Mouse (Mus musculus) heart, embryonic 16.5 days (tissue): ENCODE measurements around the gene Arhgap23. TPM values are rescaled to one million over a fixed set of nuclear protein-coding genes. Genes with fewer than 3 reads are reported as not detected.

Source experiments
- ATAC-seq: fragments of 200-750 bp; cut with Nextera tagmentation; replicated peaks from 2 replicates; pipeline ENCODE4 v1.8.0; 2017; ENCODE audit warnings: moderate number of reproducible peaks; ENCODE audit not compliant: insufficient read depth, low FRiP score; ENCODE audit errors: extremely low read depth
- H3K27ac ChIP-seq: fragments of 300-500 bp; sonication (generic); 2 replicates; pipeline ENCODE4 v1.5.1; 2014; ENCODE audit warnings: mild to moderate bottlenecking, low read length, control low read depth, moderate library complexity
- H3K27me3 ChIP-seq: fragments of 300-500 bp; sonication (generic); 2 replicates; pipeline ENCODE4 v1.6.1; 2014; ENCODE audit warnings: low read length, mixed read lengths; ENCODE audit not compliant: control insufficient read depth, insufficient read depth
- H3K36me3 ChIP-seq: fragments of 300-500 bp; sonication (generic); 2 replicates; pipeline ENCODE4 v1.6.1; 2014; ENCODE audit not compliant: control insufficient read depth, insufficient read depth
- H3K4me1 ChIP-seq: fragments of 300-500 bp; sonication (generic); 2 replicates; pipeline ENCODE4 v1.6.1; 2014; ENCODE audit warnings: low read length, mixed read lengths; ENCODE audit not compliant: control insufficient read depth, insufficient read depth
- H3K4me2 ChIP-seq: fragments of 300-500 bp; sonication (generic); 2 replicates; pipeline ENCODE4 v1.6.1; 2014; ENCODE audit warnings: low read depth, mild to moderate bottlenecking, control low read depth, low read length
- H3K4me3 ChIP-seq: fragments of 300-500 bp; sonication (generic); 2 replicates; pipeline ENCODE4 v1.5.1; 2014; ENCODE audit warnings: mild to moderate bottlenecking, control low read depth, low read length
- H3K9ac ChIP-seq: fragments of 300-500 bp; sonication (generic); 2 replicates; pipeline ENCODE4 v1.6.1; 2014; ENCODE audit warnings: low read length, control low read depth
- H3K9me3 ChIP-seq: fragments of 300-500 bp; sonication (generic); replicated peaks from 2 replicates; pipeline ENCODE4 v1.6.1; 2016; ENCODE audit warnings: low read length; ENCODE audit not compliant: control insufficient read depth
- WGBS: fragments of 180-500 bp; shearing (Covaris S2); extraction: QIAGEN DNeasy Blood & Tissue Kit; methylation state at CpG from one replicate; pipeline ENCODE4 v1.1.7; 2014; 5-methylcytosine and 5-hydroxymethylcytosine counted together
- polyA plus RNA-seq: library from polyadenylated mRNA; unstranded; fragments of >200 nt; fragmentation: Nextera tagmentation; extraction: Ambion mirVana; gene quantifications from 2 replicates; pipeline ENCODE4 v1.2.1, GENCODE M21; 2015

Arhgap23 gene
- polyA plus RNA-seq, 1 experiment from 2014 or later: 5.5 TPM

GRCm38 (mm10) chr11:97427794-97428725, 12.7 kb downstream of the Arhgap23 start:
- Histone ChIP-seq H3K36me3 (no peaks in the 10 kb centered on the region; the same call in 1 of the 2 replicates), H3K27me3 (no peaks in the 10 kb centered on the region), H3K9ac (peak overlapping the region; percentile 71), H3K4me2 (peak overlapping the region; percentile 81), H3K9me3 (no peaks in the 10 kb centered on the region), H3K4me1 (peaks cover 43% of the 10 kb centered on the region), H3K4me3 (peak overlapping the region; percentile 53), H3K27ac (peak overlapping the region; percentile 94)
- ATAC-seq: peak; percentile 86
- WGBS: 2% methylated on average over 32 of the region's 32 CpGs

GRCm38 (mm10) chr11:97428726-97429077, 13.4 kb downstream of the Arhgap23 start:
- peak overlapping the region; percentile 53 for H3K4me3 ChIP-seq
- H3K27ac ChIP-seq: peak overlapping the region; percentile 94
- ATAC-seq: 0 out of 2 replicates have a peak, but pooled peaks have one; percentile 7
- no peaks in the 10 kb centered on the region for H3K27me3 ChIP-seq
- peak overlapping the region; percentile 81 for H3K4me2 ChIP-seq
- no peaks in the 10 kb centered on the region for H3K9me3 ChIP-seq
- H3K4me1 ChIP-seq: peaks cover 46% of the 10 kb centered on the region
- H3K36me3 ChIP-seq: no peaks in the 10 kb centered on the region; the same call in 1 of the 2 replicates
- H3K9ac ChIP-seq: peak overlapping the region; percentile 48; the same call in 1 of the 2 replicates
- 19% methylated on average over 4 of the region's 4 CpGs for WGBS

GRCm38 (mm10) chr11:97429615-97430014, 14.3 kb downstream of the Arhgap23 start:
- peak; percentile 37; the same call in 1 of the 2 replicates for ATAC-seq
- no peak overlapping the region for H3K4me2 ChIP-seq
- 41% methylated on average over 8 of the region's 8 CpGs for WGBS
- H3K36me3 ChIP-seq: no peaks in the 10 kb centered on the region; the same call in 1 of the 2 replicates
- peaks cover 40% of the 10 kb centered on the region for H3K4me1 ChIP-seq
- peak overlapping the region; percentile 94 for H3K27ac ChIP-seq
- H3K9me3 ChIP-seq: no peaks in the 10 kb centered on the region
- peak overlapping the region; percentile 34; the same call in 1 of the 2 replicates for H3K9ac ChIP-seq
- no peak overlapping the region for H3K4me3 ChIP-seq
- H3K27me3 ChIP-seq: no peaks in the 10 kb centered on the region

GRCm38 (mm10) chr11:97432015-97432414, 16.7 kb downstream of the Arhgap23 start:
- Histone ChIP-seq H3K36me3 (no peaks in the 10 kb centered on the region), H3K9ac (no peak overlapping the region), H3K27ac (no peak overlapping the region), H3K4me2 (no peak overlapping the region), H3K4me1 (peaks cover 61% of the 10 kb centered on the region), H3K4me3 (no peak overlapping the region), H3K9me3 (no peaks in the 10 kb centered on the region), H3K27me3 (no peaks in the 10 kb centered on the region)
- 12% methylated on average over 3 of the region's 3 CpGs for WGBS
- no peak for ATAC-seq

- H3K36me3 ChIP-seq: no peaks in the 10 kb centered on the region
- H3K4me2 ChIP-seq: no peak overlapping the region
- H3K4me1 ChIP-seq: peaks cover 61% of the 10 kb centered on the region
- 47% methylated on average over 8 of the region's 8 CpGs for WGBS
- H3K9ac ChIP-seq: no peak overlapping the region
- H3K9me3 ChIP-seq: no peaks in the 10 kb centered on the region
- H3K27me3 ChIP-seq: no peaks in the 10 kb centered on the region
- no peak overlapping the region for H3K27ac ChIP-seq
- no peak overlapping the region for H3K4me3 ChIP-seq
- ATAC-seq: no peak
These were observed 17.7 kb downstream of the Arhgap23 start for GRCm38 (mm10) chr11:97432983-97433539.

GRCm38 (mm10) chr11:97434121-97434520, 18.8 kb downstream of the Arhgap23 start:
- Histone ChIP-seq H3K4me2 (no peak overlapping the region), H3K9ac (no peak overlapping the region), H3K4me1 (peaks cover 63% of the 10 kb centered on the region), H3K36me3 (no peaks in the 10 kb centered on the region), H3K27ac (no peak overlapping the region), H3K4me3 (no peak overlapping the region), H3K27me3 (no peaks in the 10 kb centered on the region), H3K9me3 (no peaks in the 10 kb centered on the region)
- ATAC-seq: no peak
- WGBS: 80% methylated on average over 8 of the region's 8 CpGs

GRCm38 (mm10) chr11:97434704-97435454, 19.5 kb downstream of the Arhgap23 start:
- WGBS: 4% methylated on average over 15 of the region's 15 CpGs
- peak overlapping the region; percentile 46 for H3K9ac ChIP-seq

GRCm38 (mm10) chr11:97435808-97436491, 20.6 kb downstream of the Arhgap23 start:
- Histone ChIP-seq H3K9ac (peak overlapping the region; percentile 52), H3K4me3 (no peak overlapping the region), H3K27me3 (no peaks in the 10 kb centered on the region), H3K9me3 (no peaks in the 10 kb centered on the region), H3K36me3 (no peaks in the 10 kb centered on the region), H3K4me2 (peak overlapping the region; percentile 55), H3K4me1 (peaks cover 61% of the 10 kb centered on the region), H3K27ac (peak overlapping the region; percentile 94)
- WGBS: 28% methylated on average over 13 of the region's 13 CpGs
- ATAC-seq: no peak

More at GRCm38 (mm10) chr11:97434704-97435454, 19.5 kb downstream of the Arhgap23 start:
- Histone ChIP-seq H3K27ac (peak overlapping the region; percentile 94), H3K9me3 (no peaks in the 10 kb centered on the region), H3K4me3 (peak overlapping the region; percentile 44), H3K4me1 (peaks cover 62% of the 10 kb centered on the region), H3K27me3 (no peaks in the 10 kb centered on the region), H3K36me3 (no peaks in the 10 kb centered on the region), H3K4me2 (peak overlapping the region; percentile 55)
- ATAC-seq: peak; percentile 47
